Mouse (Mus musculus) neutrophil, adult 65 days (primary cell): ENCODE measurements around the gene Inhbb. TPM values are rescaled to one million over a fixed set of nuclear protein-coding genes. Genes with fewer than 3 reads are reported as not detected.

Source experiments
- total RNA-seq: library from RNA; stranded (reverse); gene quantifications from 2 replicates; pipeline ENCODE4 v1.2.4, GENCODE M21; 2023

Inhbb gene
- not detected in 2 replicates for total RNA-seq

GRCm38 (mm10) chr1:119421576-119422421, at the start of gene Inhbb:
Inhbb (minus strand) TSS chr1:119422248.

Other genes with a start within 250 kb of the Inhbb start
- gene Ralb, start 82.5 kb upstream of the Inhbb start, total RNA-seq, result 89.5 and 93.1 TPM in 2 replicates
- 31.2 and 38.7 TPM in 2 replicates for gene Tmem185b, start 103.9 kb upstream of the Inhbb start, total RNA-seq
- gene Epb41l5, start 226.8 kb upstream of the Inhbb start, total RNA-seq, result 0.25 and 0.41 TPM in 2 replicates